Comparison of ENCODE assay signal across 8 mouse cellular contexts in genomic region chr10:98916011-98916780, GRCm38 (mm10). TPM values are rescaled to one million over a fixed set of nuclear protein-coding genes. Genes with fewer than 3 reads are reported as not detected.
DNase-seq lines count a peak whose midpoint lies in the region; ATAC-seq and TF ChIP-seq lines count a peak whose summit lies in the region.

No protein-coding gene starts in this region.

- H3K36me3 ChIP-seq in liver, adult 2 months (ENCODE audit: control insufficient read depth, insufficient read depth, low read length): no peaks in the 10 kb centered on the region
- H3K36me3 ChIP-seq in forebrain, embryonic 13.5 days (ENCODE audit: poor library complexity, severe bottlenecking): no peaks in the 10 kb centered on the region
- H3K36me3 ChIP-seq in kidney, embryonic 16.5 days (ENCODE audit: insufficient read depth, low read length): no peaks in the 10 kb centered on the region

- no peaks in the 10 kb centered on the region for H3K9me3 ChIP-seq in forebrain, embryonic 13.5 days (replicated peaks)
- no peaks in the 10 kb centered on the region for H3K9me3 ChIP-seq in kidney, embryonic 16.5 days (ENCODE audit: low read length)

- no peak for TF ChIP-seq CTCF in liver, adult 2 months (IDR thresholded peaks at IDR 0.05; ENCODE audit: low read depth, low read length)

- peaks cover 3% of the 10 kb centered on the region for H3K4me1 ChIP-seq in liver, adult 2 months (ENCODE audit: control insufficient read depth, insufficient read depth, low read length)
- peaks cover 12% of the 10 kb centered on the region for H3K4me1 ChIP-seq in forebrain, embryonic 13.5 days
- H3K4me1 ChIP-seq in kidney, embryonic 16.5 days (ENCODE audit: insufficient read depth, low read length): peaks cover 24% of the 10 kb centered on the region

- ATAC-seq in forebrain, embryonic 13.5 days: no peak
- ATAC-seq in kidney, embryonic 16.5 days (ENCODE audit: low FRiP score, low TSS enrichment): no peak
- no peak for ATAC-seq in erythroid progenitor cell, adult 5-6 weeks (replicated peaks; ENCODE audit: low FRiP score, poor library complexity, severe bottlenecking)

- WGBS in liver, adult 2 months: 12% methylated on average over 22 of the region's 22 CpGs
- 9% methylated on average over 22 of the region's 22 CpGs for WGBS in forebrain, embryonic 13.5 days
- WGBS in kidney, embryonic 16.5 days: 9% methylated on average over 22 of the region's 22 CpGs

- no peak overlapping the region for H3K27ac ChIP-seq in liver, adult 2 months (replicated peaks; ENCODE audit: insufficient read depth, low read depth, low read length)
- H3K27ac ChIP-seq in forebrain, embryonic 13.5 days: no peak overlapping the region
- peak overlapping the region; percentile 99; the same call in 1 of the 2 replicates for H3K27ac ChIP-seq in kidney, embryonic 16.5 days (ENCODE audit: low read length)

- H3K27me3 ChIP-seq in liver, adult 2 months (ENCODE audit: control insufficient read depth, insufficient read depth, low read length): no peaks in the 10 kb centered on the region
- H3K27me3 ChIP-seq in forebrain, embryonic 13.5 days: no peaks in the 10 kb centered on the region
- no peaks in the 10 kb centered on the region for H3K27me3 ChIP-seq in kidney, embryonic 16.5 days (ENCODE audit: insufficient read depth, low read length)

- peak overlapping the region; percentile 88 for H3K4me3 ChIP-seq in liver, adult 2 months (ENCODE audit: insufficient read depth, low read depth, low read length)
- H3K4me3 ChIP-seq in forebrain, embryonic 13.5 days: peak overlapping the region; percentile 90
- H3K4me3 ChIP-seq in kidney, embryonic 16.5 days (ENCODE audit: low read length): peak overlapping the region; percentile 98

- TF ChIP-seq POLR2A in liver, adult 2 months (IDR thresholded peaks at IDR 0.05; ENCODE audit: extremely low read depth, insufficient read depth, low read length): no peak

- peak overlapping the region; percentile 89 for H3K9ac ChIP-seq in liver, adult 2 months (ENCODE audit: low read depth, low read length)
- H3K9ac ChIP-seq in forebrain, embryonic 13.5 days: peak overlapping the region; percentile 89
- peak overlapping the region; percentile 96 for H3K9ac ChIP-seq in kidney, embryonic 16.5 days (replicated peaks; ENCODE audit: low read length)

- H3K79me2 ChIP-seq in liver, adult 2 months (ENCODE audit: control insufficient read depth, insufficient read depth, low read length): peaks cover 19% of the 10 kb centered on the region

- DNase-seq in liver, adult 2 months (ENCODE audit: extremely low read depth, low read depth, low spot score): no peak
- DNase-seq in liver: no peak
- DNase-seq in adipocyte (ENCODE audit: low spot score): peak; percentile 25
- DNase-seq in naive thymus-derived CD4-positive, alpha-beta T cell, adult 2 months (ENCODE audit: low read depth): peak; percentile 38
- DNase-seq in frontal cortex, postnatal 25 days (ENCODE audit: low spot score in 2 of 2): no peak

- H3K4me2 ChIP-seq in forebrain, embryonic 13.5 days: peak overlapping the region; percentile 99
- peak overlapping the region; percentile 89 for H3K4me2 ChIP-seq in kidney, embryonic 16.5 days (replicated peaks; ENCODE audit: low read depth, low read length)

RNA-seq across cellular contexts. Expression of gene Atp2b1, which starts 2.0 kb away (rescaled TPM):
- 28.8 and 31.5 TPM in 2 replicates for total RNA-seq in liver, adult 2 months (2014; rRNA removed)
- polyA plus RNA-seq in liver, adult 2 months (2012; rRNA removed): 4.7 and 5.2 TPM in 2 replicates
- 103 and 112 TPM in 2 replicates for polyA plus RNA-seq in forebrain, embryonic 13.5 days (2015; fragmentation: Nextera tagmentation; extraction: Ambion mirVana)
- 164 and 182 TPM in 2 replicates for polyA plus RNA-seq in kidney, embryonic 16.5 days (2015; fragmentation: Nextera tagmentation; extraction: Ambion mirVana)
- total RNA-seq in erythroid progenitor cell, adult 5-6 weeks (2015; ENCODE audit: low replicate concordance): 25.9 and 32.3 TPM in 2 replicates
- 37.0 and 39.6 TPM in 2 replicates for total RNA-seq in erythroid progenitor cell, adult 5-6 weeks (2017; ENCODE audit: low replicate concordance)

Comparison
In these comparisons a context has a peak if more than half of its experiments do, and no peak if none do; other contexts are left out.
1. DNase-seq: peak in adipocyte (single experiment) and naive thymus-derived CD4-positive, alpha-beta T cell, adult 2 months (single experiment); none in liver, adult 2 months (single experiment), liver (single experiment) and frontal cortex, postnatal 25 days (0 of 2).
2. RNA of gene Atp2b1, which starts 2.0 kb away (polyA plus RNA-seq): 164 to 182 TPM in kidney, embryonic 16.5 days and 103 to 112 TPM in forebrain, embryonic 13.5 days; 4.7 to 5.2 TPM in liver, adult 2 months; every median in the first group is over 10 times any median in the second.
3. Peak in every context shown above with its lines, with median percentiles within 50 percentile points of each other: H3K4me3 ChIP-seq and H3K9ac ChIP-seq.